Mouse (Mus musculus) stomach, embryonic 15.5 days (tissue): ENCODE measurements around the gene Timp3. TPM values are rescaled to one million over a fixed set of nuclear protein-coding genes. Genes with fewer than 3 reads are reported as not detected.

ENCODE experiments used
- ATAC-seq: fragments of 200-750 bp; cut with Nextera tagmentation; 2 replicates; pipeline ENCODE4 v1.8.0; 2017; ENCODE audit warnings: low read depth, moderate number of reproducible peaks, moderate TSS enrichment; ENCODE audit not compliant: insufficient read depth, low FRiP score
- H3K27ac ChIP-seq: fragments of 300-500 bp; sonication (generic); 2 replicates; pipeline ENCODE4 v1.5.1; 2015; ENCODE audit warnings: mild to moderate bottlenecking, inconsistent platforms
- H3K27me3 ChIP-seq: fragments of 300-500 bp; sonication (generic); replicated peaks from 2 replicates; pipeline ENCODE4 v1.6.1; 2015; ENCODE audit warnings: inconsistent platforms
- H3K36me3 ChIP-seq: fragments of 300-500 bp; sonication (generic); 2 replicates; pipeline ENCODE4 v1.6.1; 2015; ENCODE audit warnings: inconsistent platforms
- H3K4me1 ChIP-seq: fragments of 300-500 bp; sonication (generic); 2 replicates; pipeline ENCODE4 v1.6.1; 2015; ENCODE audit warnings: inconsistent platforms
- H3K4me2 ChIP-seq: fragments of 300-500 bp; sonication (generic); 2 replicates; pipeline ENCODE4 v1.6.1; 2015; ENCODE audit warnings: mild to moderate bottlenecking, inconsistent platforms
- H3K4me3 ChIP-seq: fragments of 300-500 bp; sonication (generic); replicated peaks from 2 replicates; pipeline ENCODE4 v1.5.1; 2015; ENCODE audit warnings: inconsistent platforms
- H3K9ac ChIP-seq: fragments of 300-500 bp; sonication (generic); 2 replicates; pipeline ENCODE4 v1.6.1; 2015; ENCODE audit warnings: inconsistent platforms
- H3K9me3 ChIP-seq: fragments of 300-500 bp; sonication (generic); 2 replicates; pipeline ENCODE4 v1.6.1; 2016; ENCODE audit warnings: inconsistent platforms
- WGBS: fragments of 180-500 bp; shearing (Covaris S2); methylation state at CpG from one replicate; pipeline ENCODE4 v1.1.7; 2015; 5-methylcytosine and 5-hydroxymethylcytosine counted together
- polyA plus RNA-seq: library from polyadenylated mRNA; unstranded; fragments of >200 nt; fragmentation: Nextera tagmentation; extraction: Ambion mirVana; gene quantifications from 2 replicates; pipeline ENCODE4 v1.2.1, GENCODE M21; 2015

Timp3 gene
- polyA plus RNA-seq, 1 experiment from 2014 or later: 63.5 TPM

- H3K9me3 ChIP-seq: no peaks in the 10 kb centered on the region
- no peak overlapping the region for H3K27ac ChIP-seq
- ATAC-seq: no peak
- no peak overlapping the region for H3K4me2 ChIP-seq
- no peak overlapping the region for H3K9ac ChIP-seq
- no peaks in the 10 kb centered on the region for H3K27me3 ChIP-seq
- H3K4me3 ChIP-seq: no peak overlapping the region
- H3K4me1 ChIP-seq: no peaks in the 10 kb centered on the region
- no peaks in the 10 kb centered on the region for H3K36me3 ChIP-seq
- WGBS: 65% methylated on average over 2 of the region's 2 CpGs
Observed at GRCm38 (mm10) chr10:86278481-86278880, 21.7 kb upstream of the Timp3 start.

DNA sequence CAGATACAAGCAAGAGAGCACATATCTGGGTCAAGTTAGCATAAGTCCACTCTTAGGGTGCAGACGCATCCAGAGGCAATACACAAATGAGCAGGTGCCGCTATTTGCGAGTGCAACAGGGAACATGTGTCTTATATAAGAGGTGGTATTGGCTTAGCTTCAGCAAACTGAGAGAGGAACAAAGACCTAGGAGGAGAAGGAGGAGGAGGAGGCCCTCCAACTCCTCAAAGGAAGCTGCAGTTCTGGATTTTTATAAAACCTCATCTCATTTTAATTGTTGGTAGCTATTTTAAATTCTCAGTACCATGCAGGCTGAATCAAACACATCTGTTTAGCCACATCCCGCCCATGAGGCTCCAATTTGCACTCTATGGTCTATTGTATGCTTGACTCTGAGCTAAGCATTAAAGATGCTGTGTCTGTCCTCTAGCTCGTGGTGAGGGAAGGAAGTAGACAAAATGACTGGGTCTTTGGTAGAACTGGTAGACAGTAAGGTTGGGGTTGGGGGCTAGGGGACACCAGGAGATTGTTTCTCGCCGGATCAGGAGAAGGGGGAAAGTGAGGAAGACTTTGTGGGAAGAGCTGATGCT is 20.5 kb upstream of the Timp3 start:
- no peaks in the 10 kb centered on the region for H3K4me1 ChIP-seq
- WGBS: 83% methylated on average over 7 of the region's 7 CpGs
- H3K4me3 ChIP-seq: no peak overlapping the region
- H3K4me2 ChIP-seq: no peak overlapping the region
- H3K36me3 ChIP-seq: no peaks in the 10 kb centered on the region
- H3K27me3 ChIP-seq: no peaks in the 10 kb centered on the region
- no peak overlapping the region for H3K9ac ChIP-seq
- H3K27ac ChIP-seq: no peak overlapping the region
- no peaks in the 10 kb centered on the region for H3K9me3 ChIP-seq
- ATAC-seq: no peak

- WGBS: 91% methylated on average over 8 of the region's 8 CpGs
- ATAC-seq: no peak
- Histone ChIP-seq H3K9me3 (no peaks in the 10 kb centered on the region), H3K4me2 (no peak overlapping the region), H3K36me3 (no peaks in the 10 kb centered on the region), H3K4me3 (no peak overlapping the region), H3K9ac (no peak overlapping the region), H3K27ac (no peak overlapping the region), H3K27me3 (no peaks in the 10 kb centered on the region), H3K4me1 (no peaks in the 10 kb centered on the region)
Observed at GRCm38 (mm10) chr10:86281238-86281637, 18.9 kb upstream of the Timp3 start.

DNA sequence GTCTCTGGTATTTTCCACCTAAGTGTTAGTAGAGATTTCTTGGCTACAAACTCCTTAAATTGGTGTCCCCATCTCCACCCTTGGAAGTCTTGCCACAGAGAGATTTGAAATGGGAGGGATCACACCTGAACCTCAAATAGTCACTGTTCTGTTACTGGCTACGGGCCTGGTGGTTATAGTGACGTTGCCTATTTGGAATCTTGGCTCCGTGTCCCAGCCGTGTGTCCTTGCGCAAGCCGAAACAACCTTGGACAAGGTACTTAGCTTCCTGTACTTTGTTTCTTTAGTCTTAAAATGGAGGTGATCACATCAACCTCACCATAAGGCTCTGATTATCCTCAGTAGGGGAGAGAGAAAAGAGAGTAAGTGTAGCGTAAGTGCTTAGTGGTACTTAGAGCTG is 13.7 kb upstream of the Timp3 start:
- WGBS: 88% methylated on average over 7 of the region's 7 CpGs
- no peak overlapping the region for H3K9ac ChIP-seq
- no peak overlapping the region for H3K27ac ChIP-seq
- ATAC-seq: no peak
- H3K27me3 ChIP-seq: no peaks in the 10 kb centered on the region
- H3K4me2 ChIP-seq: no peak overlapping the region
- no peaks in the 10 kb centered on the region for H3K4me1 ChIP-seq
- no peaks in the 10 kb centered on the region for H3K9me3 ChIP-seq
- no peak overlapping the region for H3K4me3 ChIP-seq
- H3K36me3 ChIP-seq: no peaks in the 10 kb centered on the region

GRCm38 (mm10) chr10:86290109-86290771 is 9.9 kb upstream of the Timp3 start:
- no peak for ATAC-seq
- H3K4me2 ChIP-seq: no peak overlapping the region
- WGBS: 64% methylated on average over 8 of the region's 8 CpGs
- H3K9me3 ChIP-seq: no peaks in the 10 kb centered on the region
- no peaks in the 10 kb centered on the region for H3K36me3 ChIP-seq
- no peaks in the 10 kb centered on the region for H3K27me3 ChIP-seq
- no peak overlapping the region for H3K27ac ChIP-seq
- no peak overlapping the region for H3K4me3 ChIP-seq
- H3K9ac ChIP-seq: no peak overlapping the region
- no peaks in the 10 kb centered on the region for H3K4me1 ChIP-seq

GRCm38 (mm10) chr10:86293880-86294279 is 6.3 kb upstream of the Timp3 start:
- H3K9me3 ChIP-seq: no peaks in the 10 kb centered on the region
- no peak overlapping the region for H3K9ac ChIP-seq
- ATAC-seq: no peak
- H3K36me3 ChIP-seq: no peaks in the 10 kb centered on the region
- 0 out of 2 replicates have a peak, but pooled peaks cover 3% of the 10 kb centered on the region for H3K27me3 ChIP-seq
- no peak overlapping the region for H3K4me2 ChIP-seq
- H3K4me3 ChIP-seq: no peak overlapping the region
- H3K27ac ChIP-seq: no peak overlapping the region
- peaks cover 9% of the 10 kb centered on the region; the same call in 1 of the 2 replicates for H3K4me1 ChIP-seq
- 72% methylated on average over 1 of the region's 1 CpGs for WGBS

DNA sequence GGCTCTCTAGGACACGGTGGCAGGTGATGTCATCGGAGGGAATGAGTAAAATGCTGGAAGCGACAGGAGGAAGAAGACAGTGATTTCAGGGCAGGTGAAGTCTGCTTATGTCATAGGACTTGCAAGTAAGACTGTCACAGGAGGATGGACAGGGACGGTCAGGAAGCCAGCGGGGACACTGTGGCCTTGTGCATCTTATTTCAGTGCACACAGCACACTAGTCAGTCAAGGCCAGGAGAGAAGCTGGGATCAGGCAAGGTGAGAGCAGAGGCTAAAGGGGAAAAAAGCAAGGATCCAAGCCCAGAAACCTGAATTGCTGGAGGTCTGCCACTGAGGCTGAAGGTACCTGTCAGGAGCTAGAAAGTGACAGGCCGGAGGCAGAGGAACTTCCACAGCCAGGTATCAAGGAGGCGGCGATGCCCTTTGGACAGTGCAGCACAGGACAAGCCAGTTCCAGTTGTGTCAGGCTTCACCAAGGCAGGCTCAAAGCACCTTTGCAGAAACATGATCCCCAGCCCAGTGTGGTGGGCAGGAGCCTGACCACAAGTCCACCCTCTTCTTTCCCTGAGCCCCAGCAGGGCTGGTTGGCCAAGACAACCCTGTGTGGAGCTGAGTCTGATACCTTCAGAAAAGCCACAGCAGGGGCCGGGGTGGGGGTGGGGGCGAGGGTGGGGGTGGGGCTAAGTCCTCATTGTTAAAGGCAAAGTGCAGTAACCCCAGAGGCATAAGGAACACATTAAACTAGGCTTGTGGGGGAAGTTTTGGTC is 5.4 kb upstream of the Timp3 start:
- H3K27me3 ChIP-seq: 0 out of 2 replicates have a peak, but pooled peaks cover 3% of the 10 kb centered on the region
- H3K9me3 ChIP-seq: no peaks in the 10 kb centered on the region
- ATAC-seq: no peak
- H3K4me3 ChIP-seq: no peak overlapping the region
- no peak overlapping the region for H3K27ac ChIP-seq
- no peak overlapping the region for H3K9ac ChIP-seq
- WGBS: 70% methylated on average over 10 of the region's 10 CpGs
- H3K36me3 ChIP-seq: no peaks in the 10 kb centered on the region
- H3K4me1 ChIP-seq: peaks cover 9% of the 10 kb centered on the region; the same call in 1 of the 2 replicates
- no peak overlapping the region for H3K4me2 ChIP-seq

DNA sequence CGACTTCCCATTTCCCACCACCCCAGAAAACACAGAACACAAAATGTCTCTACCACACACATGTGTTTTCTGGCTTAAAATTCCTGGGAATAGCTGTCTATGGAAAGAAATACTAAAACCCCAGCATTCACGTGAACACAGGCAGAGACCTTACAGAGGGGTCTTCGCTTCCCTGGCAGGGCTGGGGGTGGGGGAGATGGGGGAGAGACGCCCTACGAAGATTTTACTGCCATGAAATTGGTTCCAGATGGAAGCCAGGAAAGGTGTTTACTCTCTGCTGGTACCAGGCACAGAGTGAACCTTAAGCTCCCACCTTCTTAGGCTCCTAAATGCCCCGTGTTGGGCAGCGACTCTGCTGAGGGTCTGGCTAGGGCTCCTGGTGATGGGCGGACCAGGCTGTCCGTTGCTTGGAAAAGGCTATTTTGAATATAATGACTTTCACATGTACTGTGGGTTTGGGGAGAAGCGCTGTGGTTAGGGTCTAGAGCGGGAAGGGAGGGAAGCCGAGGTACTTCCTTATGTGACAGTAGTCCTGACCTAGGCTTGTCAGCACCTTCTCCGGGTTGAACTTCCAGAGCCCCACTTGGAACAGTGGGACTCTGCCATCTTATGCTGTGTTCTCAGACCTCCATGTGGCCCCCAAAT is 4.6 kb upstream of the Timp3 start:
- 39% methylated on average over 13 of the region's 13 CpGs for WGBS
- H3K36me3 ChIP-seq: no peaks in the 10 kb centered on the region
- H3K4me3 ChIP-seq: no peak overlapping the region; the same call in 1 of the 2 replicates
- no peaks in the 10 kb centered on the region for H3K9me3 ChIP-seq
- no peak overlapping the region for H3K27ac ChIP-seq
- H3K27me3 ChIP-seq: 0 out of 2 replicates have a peak, but pooled peaks cover 3% of the 10 kb centered on the region
- no peak overlapping the region for H3K9ac ChIP-seq
- peaks cover 11% of the 10 kb centered on the region; the same call in 1 of the 2 replicates for H3K4me1 ChIP-seq
- no peak for ATAC-seq
- H3K4me2 ChIP-seq: peak overlapping the region; percentile 48

DNA sequence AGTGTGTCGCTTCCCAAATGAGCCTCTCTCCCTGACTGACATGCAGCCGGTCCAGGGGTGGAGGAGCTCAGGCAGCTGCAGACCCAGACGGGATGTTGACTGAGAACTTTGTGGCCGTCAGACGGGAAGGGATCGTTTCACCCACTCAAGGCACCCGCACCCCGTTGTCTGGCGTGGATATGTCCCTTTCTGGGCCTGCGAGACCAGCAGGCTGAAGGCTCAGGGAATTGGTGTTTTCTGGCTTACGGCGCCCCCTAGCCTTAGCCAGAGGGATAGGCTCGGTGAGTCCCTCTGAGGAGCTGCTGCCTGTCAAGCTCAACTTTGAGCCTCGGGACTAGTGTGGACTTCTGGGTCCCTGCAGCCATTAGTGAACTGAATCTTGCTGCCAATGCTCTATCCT is 4.1 kb upstream of the Timp3 start:
- 6% methylated on average over 14 of the region's 14 CpGs for WGBS
- H3K4me1 ChIP-seq: peaks cover 16% of the 10 kb centered on the region; the same call in 1 of the 2 replicates
- no peaks in the 10 kb centered on the region for H3K36me3 ChIP-seq
- H3K4me2 ChIP-seq: peak overlapping the region; percentile 48
- H3K4me3 ChIP-seq: no peak overlapping the region; the same call in 1 of the 2 replicates
- H3K9ac ChIP-seq: no peak overlapping the region
- H3K9me3 ChIP-seq: no peaks in the 10 kb centered on the region
- ATAC-seq: 0 out of 2 replicates have a peak, but pooled peaks have one; percentile 25
- no peak overlapping the region for H3K27ac ChIP-seq
- 0 out of 2 replicates have a peak, but pooled peaks cover 3% of the 10 kb centered on the region for H3K27me3 ChIP-seq

DNA sequence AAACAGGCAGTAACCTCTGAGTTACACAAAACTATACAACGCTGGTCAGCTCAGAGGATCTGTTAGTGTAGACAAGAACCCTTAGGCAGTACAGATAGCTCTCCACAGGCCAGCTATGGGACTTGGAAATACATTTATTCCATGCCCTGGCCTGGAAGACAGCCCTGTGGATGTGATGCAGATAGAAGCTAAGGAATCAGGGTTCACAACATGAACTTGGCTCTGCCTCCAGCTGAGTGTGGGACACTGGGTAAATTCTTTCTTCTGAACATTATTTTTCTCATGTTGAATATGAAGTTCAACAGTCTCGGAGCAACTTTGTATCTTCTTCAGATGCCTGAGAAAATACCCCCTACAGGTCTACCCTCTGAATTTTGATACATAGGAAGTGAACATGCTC is 2.9 kb upstream of the Timp3 start:
- no peak overlapping the region for H3K4me2 ChIP-seq
- H3K27ac ChIP-seq: no peak overlapping the region
- no peak for ATAC-seq
- no peaks in the 10 kb centered on the region for H3K36me3 ChIP-seq
- H3K4me3 ChIP-seq: no peak overlapping the region
- H3K27me3 ChIP-seq: 0 out of 2 replicates have a peak, but pooled peaks cover 3% of the 10 kb centered on the region
- H3K9me3 ChIP-seq: no peaks in the 10 kb centered on the region
- no peak overlapping the region for H3K9ac ChIP-seq
- peaks cover 24% of the 10 kb centered on the region; the same call in 1 of the 2 replicates for H3K4me1 ChIP-seq
- 82% methylated on average over 2 of the region's 2 CpGs for WGBS

GRCm38 (mm10) chr10:86298326-86298725 is 1.8 kb upstream of the Timp3 start:
- no peak overlapping the region for H3K9ac ChIP-seq
- WGBS: 78% methylated on average over 6 of the region's 6 CpGs
- no peak for ATAC-seq

More at GRCm38 (mm10) chr10:86298326-86298725, 1.8 kb upstream of the Timp3 start:
- no peaks in the 10 kb centered on the region for H3K9me3 ChIP-seq
- H3K4me3 ChIP-seq: no peak overlapping the region
- H3K27me3 ChIP-seq: 0 out of 2 replicates have a peak, but pooled peaks cover 3% of the 10 kb centered on the region
- no peaks in the 10 kb centered on the region for H3K36me3 ChIP-seq
- H3K4me2 ChIP-seq: no peak overlapping the region
- no peak overlapping the region for H3K27ac ChIP-seq
- H3K4me1 ChIP-seq: peaks cover 32% of the 10 kb centered on the region
